Mouse (Mus musculus): ENCODE measurements around the gene Irf4.

GRCm38 (mm10) chr13:30711711-30712110 lies 37.3 kb upstream of the Irf4 start:
- TF ChIP-seq POLR2A (IDR thresholded peaks at IDR 0.05; ENCODE audit: insufficient read length, low read depth) = no peak
- no peak for TF ChIP-seq MYOD1 (IDR thresholded peaks at IDR 0.05; ENCODE audit: control insufficient read depth in 1 of 3, insufficient read length in 2 of 3, low read depth in 2 of 3)
- no peak for TF ChIP-seq CEBPB (IDR thresholded peaks at IDR 0.05; ENCODE audit: insufficient read depth, poor library complexity, severe bottlenecking)
- TF ChIP-seq MAX (IDR thresholded peaks at IDR 0.05; ENCODE audit: low read depth) = no peak
- no peak for TF ChIP-seq POLR2AphosphoS2 (IDR thresholded peaks at IDR 0.05; ENCODE audit: insufficient read length, low read depth)
- no peak for TF ChIP-seq MYOG (IDR thresholded peaks at IDR 0.05; ENCODE audit: control insufficient read depth in 1 of 3, insufficient read depth in 1 of 3, insufficient read length in 2 of 3, low read depth in 2 of 3)
- TF ChIP-seq USF1 (IDR thresholded peaks at IDR 0.05; ENCODE audit: low read depth) = no peak
- no peak for TF ChIP-seq TCF12 (IDR thresholded peaks at IDR 0.05; ENCODE audit: insufficient read depth, poor library complexity, severe bottlenecking)
